Mouse (Mus musculus): ENCODE measurements around the gene Ddx51. TPM values are rescaled to one million over a fixed set of nuclear protein-coding genes. Genes with fewer than 3 reads are reported as not detected.

The Ddx51 gene
- 13.2 and 16.4 TPM in 2 replicates for polyA plus RNA-seq (2015; fragmentation: Nextera tagmentation; extraction: Ambion mirVana)

GRCm38 (mm10) chr5:110652719-110653648 lies at the start of gene Ddx51, which contains the start of gene Noc4l:
Gene Ddx51 (plus strand): TSS chr5:110653451.
Gene Noc4l (minus strand): TSS chr5:110653417.
- peaks cover 50% of the 10 kb centered on the region for H3K36me3 ChIP-seq (ENCODE audit: control insufficient read depth, insufficient read depth, low read length)
- peak within 1 kb of the TSS; percentile 91 for H3K9ac ChIP-seq (ENCODE audit: low read depth, low read length)
- 1% methylated on average over 88 of the region's 91 CpGs for WGBS
- H3K27me3 ChIP-seq (replicated peaks; ENCODE audit: control insufficient read depth, insufficient read depth, low read length): no peaks in the 10 kb centered on the region
- peak within 1 kb of the TSS; percentile 98 for H3K4me3 ChIP-seq (ENCODE audit: low read length)
- peak within 1 kb of the TSS; percentile 95 for H3K4me2 ChIP-seq (ENCODE audit: low read length)
- no peaks in the 10 kb centered on the region for H3K9me3 ChIP-seq (ENCODE audit: control insufficient read depth, low read length)
- peak; percentile 83 for ATAC-seq
- peak within 1 kb of the TSS; percentile 54; the same call in 1 of the 2 replicates for H3K27ac ChIP-seq (ENCODE audit: low read depth, low read length)
- H3K4me1 ChIP-seq (ENCODE audit: control insufficient read depth, insufficient read depth, low read depth, low read length): peaks cover 16% of the 10 kb centered on the region

GRCm38 (mm10) chr5:110604311-110604710 lies 48.9 kb upstream of the Ddx51 start:
- WGBS: 93% methylated on average over 2 of the region's 2 CpGs
- Histone ChIP-seq H3K4me1 (ENCODE audit: control insufficient read depth, insufficient read depth, low read depth, low read length) (no peaks in the 10 kb centered on the region), H3K36me3 (ENCODE audit: control insufficient read depth, insufficient read depth, low read length) (no peaks in the 10 kb centered on the region), H3K9ac (ENCODE audit: low read depth, low read length) (no peak overlapping the region), H3K4me2 (ENCODE audit: low read length) (no peak overlapping the region), H3K27ac (ENCODE audit: low read depth, low read length) (no peak overlapping the region), H3K27me3 (replicated peaks; ENCODE audit: control insufficient read depth, insufficient read depth, low read length) (no peaks in the 10 kb centered on the region), H3K4me3 (ENCODE audit: low read length) (no peak overlapping the region), H3K9me3 (ENCODE audit: control insufficient read depth, low read length) (no peaks in the 10 kb centered on the region)
- no peak for ATAC-seq

GRCm38 (mm10) chr5:110605531-110606221 lies 47.6 kb upstream of the Ddx51 start:
- no peaks in the 10 kb centered on the region; the same call in 1 of the 2 replicates for H3K4me1 ChIP-seq (ENCODE audit: control insufficient read depth, insufficient read depth, low read depth, low read length)
- H3K4me3 ChIP-seq (ENCODE audit: low read length): no peak overlapping the region
- H3K4me2 ChIP-seq (ENCODE audit: low read length): no peak overlapping the region
- H3K36me3 ChIP-seq (ENCODE audit: control insufficient read depth, insufficient read depth, low read length): no peaks in the 10 kb centered on the region
- H3K27ac ChIP-seq (ENCODE audit: low read depth, low read length): no peak overlapping the region
- WGBS: 64% methylated on average over 5 of the region's 5 CpGs
- no peak overlapping the region for H3K9ac ChIP-seq (ENCODE audit: low read depth, low read length)
- no peaks in the 10 kb centered on the region for H3K27me3 ChIP-seq (replicated peaks; ENCODE audit: control insufficient read depth, insufficient read depth, low read length)
- H3K9me3 ChIP-seq (ENCODE audit: control insufficient read depth, low read length): no peaks in the 10 kb centered on the region
- ATAC-seq: no peak

- H3K4me2 ChIP-seq (ENCODE audit: low read length): no peak overlapping the region
- 67% methylated on average over 3 of the region's 3 CpGs for WGBS
- H3K4me1 ChIP-seq (ENCODE audit: control insufficient read depth, insufficient read depth, low read depth, low read length): no peaks in the 10 kb centered on the region; the same call in 1 of the 2 replicates
- no peak overlapping the region for H3K9ac ChIP-seq (ENCODE audit: low read depth, low read length)
- no peaks in the 10 kb centered on the region for H3K36me3 ChIP-seq (ENCODE audit: control insufficient read depth, insufficient read depth, low read length)
- no peak overlapping the region for H3K27ac ChIP-seq (ENCODE audit: low read depth, low read length)
- H3K9me3 ChIP-seq (ENCODE audit: control insufficient read depth, low read length): no peaks in the 10 kb centered on the region
- no peak overlapping the region for H3K4me3 ChIP-seq (ENCODE audit: low read length)
- H3K27me3 ChIP-seq (replicated peaks; ENCODE audit: control insufficient read depth, insufficient read depth, low read length): no peaks in the 10 kb centered on the region
- ATAC-seq: peak; percentile 15; the same call in 1 of the 2 replicates
Observed at GRCm38 (mm10) chr5:110607767-110608166, 45.5 kb upstream of the Ddx51 start.

GRCm38 (mm10) chr5:110608336-110608735 lies 44.9 kb upstream of the Ddx51 start:
- H3K4me1 ChIP-seq (ENCODE audit: control insufficient read depth, insufficient read depth, low read depth, low read length): no peaks in the 10 kb centered on the region; the same call in 1 of the 2 replicates
- no peak overlapping the region for H3K4me3 ChIP-seq (ENCODE audit: low read length)
- no peak overlapping the region for H3K9ac ChIP-seq (ENCODE audit: low read depth, low read length)
- H3K9me3 ChIP-seq (ENCODE audit: control insufficient read depth, low read length): no peaks in the 10 kb centered on the region
- no peak overlapping the region for H3K27ac ChIP-seq (ENCODE audit: low read depth, low read length)
- WGBS: 80% methylated on average over 6 of the region's 6 CpGs
- no peaks in the 10 kb centered on the region for H3K36me3 ChIP-seq (ENCODE audit: control insufficient read depth, insufficient read depth, low read length)
- no peak overlapping the region for H3K4me2 ChIP-seq (ENCODE audit: low read length)
- ATAC-seq: no peak
- H3K27me3 ChIP-seq (replicated peaks; ENCODE audit: control insufficient read depth, insufficient read depth, low read length): no peaks in the 10 kb centered on the region

- no peak overlapping the region for H3K9ac ChIP-seq (ENCODE audit: low read depth, low read length)
- no peaks in the 10 kb centered on the region for H3K36me3 ChIP-seq (ENCODE audit: control insufficient read depth, insufficient read depth, low read length)
- no peak overlapping the region for H3K4me2 ChIP-seq (ENCODE audit: low read length)
- H3K4me3 ChIP-seq (ENCODE audit: low read length): no peak overlapping the region
- H3K27ac ChIP-seq (ENCODE audit: low read depth, low read length): no peak overlapping the region
- WGBS: 57% methylated on average over 8 of the region's 8 CpGs
- no peak for ATAC-seq
- H3K9me3 ChIP-seq (ENCODE audit: control insufficient read depth, low read length): no peaks in the 10 kb centered on the region
- H3K27me3 ChIP-seq (replicated peaks; ENCODE audit: control insufficient read depth, insufficient read depth, low read length): no peaks in the 10 kb centered on the region
- H3K4me1 ChIP-seq (ENCODE audit: control insufficient read depth, insufficient read depth, low read depth, low read length): no peaks in the 10 kb centered on the region; the same call in 1 of the 2 replicates
Observed at GRCm38 (mm10) chr5:110608941-110609340, 44.3 kb upstream of the Ddx51 start.

GRCm38 (mm10) chr5:110609425-110609824 lies 43.8 kb upstream of the Ddx51 start:
- Histone ChIP-seq H3K9me3 (ENCODE audit: control insufficient read depth, low read length) (no peaks in the 10 kb centered on the region), H3K36me3 (ENCODE audit: control insufficient read depth, insufficient read depth, low read length) (no peaks in the 10 kb centered on the region), H3K4me2 (ENCODE audit: low read length) (no peak overlapping the region), H3K27ac (ENCODE audit: low read depth, low read length) (no peak overlapping the region), H3K9ac (ENCODE audit: low read depth, low read length) (no peak overlapping the region), H3K4me3 (ENCODE audit: low read length) (no peak overlapping the region), H3K4me1 (ENCODE audit: control insufficient read depth, insufficient read depth, low read depth, low read length) (no peaks in the 10 kb centered on the region; the same call in 1 of the 2 replicates), H3K27me3 (replicated peaks; ENCODE audit: control insufficient read depth, insufficient read depth, low read length) (no peaks in the 10 kb centered on the region)
- ATAC-seq: no peak
- WGBS: 86% methylated on average over 3 of the region's 3 CpGs

- ATAC-seq: no peak
- 77% methylated on average over 5 of the region's 5 CpGs for WGBS
Observed at GRCm38 (mm10) chr5:110609868-110610267, 43.4 kb upstream of the Ddx51 start.

GRCm38 (mm10) chr5:110610484-110610883 lies 42.8 kb upstream of the Ddx51 start:
- Histone ChIP-seq H3K9ac (ENCODE audit: low read depth, low read length) (no peak overlapping the region), H3K27ac (ENCODE audit: low read depth, low read length) (no peak overlapping the region), H3K4me1 (ENCODE audit: control insufficient read depth, insufficient read depth, low read depth, low read length) (no peaks in the 10 kb centered on the region; the same call in 1 of the 2 replicates), H3K4me2 (ENCODE audit: low read length) (no peak overlapping the region), H3K27me3 (replicated peaks; ENCODE audit: control insufficient read depth, insufficient read depth, low read length) (no peaks in the 10 kb centered on the region), H3K4me3 (ENCODE audit: low read length) (no peak overlapping the region), H3K9me3 (ENCODE audit: control insufficient read depth, low read length) (no peaks in the 10 kb centered on the region), H3K36me3 (ENCODE audit: control insufficient read depth, insufficient read depth, low read length) (no peaks in the 10 kb centered on the region)
- ATAC-seq: no peak
- 91% methylated on average over 7 of the region's 7 CpGs for WGBS

More at GRCm38 (mm10) chr5:110609868-110610267, 43.4 kb upstream of the Ddx51 start:
- H3K4me2 ChIP-seq (ENCODE audit: low read length): no peak overlapping the region
- H3K4me1 ChIP-seq (ENCODE audit: control insufficient read depth, insufficient read depth, low read depth, low read length): no peaks in the 10 kb centered on the region; the same call in 1 of the 2 replicates
- H3K36me3 ChIP-seq (ENCODE audit: control insufficient read depth, insufficient read depth, low read length): no peaks in the 10 kb centered on the region
- no peaks in the 10 kb centered on the region for H3K27me3 ChIP-seq (replicated peaks; ENCODE audit: control insufficient read depth, insufficient read depth, low read length)
- no peak overlapping the region for H3K27ac ChIP-seq (ENCODE audit: low read depth, low read length)
- no peak overlapping the region for H3K9ac ChIP-seq (ENCODE audit: low read depth, low read length)
- no peaks in the 10 kb centered on the region for H3K9me3 ChIP-seq (ENCODE audit: control insufficient read depth, low read length)
- H3K4me3 ChIP-seq (ENCODE audit: low read length): no peak overlapping the region
